Mouse (Mus musculus): ENCODE measurements around the gene Kin. TPM values are rescaled to one million over a fixed set of nuclear protein-coding genes. Genes with fewer than 3 reads are reported as not detected.
A peak's percentile ranks its signal among the peaks of the same experiment; 100 is the strongest.

The Kin gene
- polyA plus RNA-seq, 1 experiment, result 5.0 TPM

- DNase-seq (ENCODE audit: low read depth), result no peak
Measured at GRCm38 (mm10) chr2:10108535-10109189, 28.3 kb downstream of the Kin start.

- DNase-seq (ENCODE audit: low read depth), result no peak
Measured at GRCm38 (mm10) chr2:10118751-10119150, 38.4 kb downstream of the Kin start.

- DNase-seq (ENCODE audit: low read depth), result no peak
Measured at GRCm38 (mm10) chr2:10119276-10119675, 38.9 kb downstream of the Kin start.

DNA sequence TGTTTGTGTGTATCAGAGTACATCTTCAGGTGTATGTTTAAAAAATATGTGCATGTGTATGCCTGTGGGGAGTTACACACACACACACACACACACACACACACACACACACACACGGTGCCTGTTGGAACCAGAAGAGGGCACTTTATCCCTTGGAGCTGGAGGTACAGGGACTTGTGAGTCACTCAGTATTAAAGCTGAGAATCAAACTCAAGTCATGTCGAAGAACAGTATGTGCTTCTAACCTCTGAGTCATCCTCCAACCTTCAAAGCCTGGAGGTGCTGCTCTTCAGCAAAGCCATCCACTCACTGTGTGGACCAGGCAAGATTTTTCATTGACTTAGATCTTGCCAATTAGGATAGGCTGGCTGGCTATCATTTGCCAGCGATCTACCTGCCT is 41.4 kb downstream of the Kin start:
- DNase-seq (ENCODE audit: low read depth), result no peak

DNA sequence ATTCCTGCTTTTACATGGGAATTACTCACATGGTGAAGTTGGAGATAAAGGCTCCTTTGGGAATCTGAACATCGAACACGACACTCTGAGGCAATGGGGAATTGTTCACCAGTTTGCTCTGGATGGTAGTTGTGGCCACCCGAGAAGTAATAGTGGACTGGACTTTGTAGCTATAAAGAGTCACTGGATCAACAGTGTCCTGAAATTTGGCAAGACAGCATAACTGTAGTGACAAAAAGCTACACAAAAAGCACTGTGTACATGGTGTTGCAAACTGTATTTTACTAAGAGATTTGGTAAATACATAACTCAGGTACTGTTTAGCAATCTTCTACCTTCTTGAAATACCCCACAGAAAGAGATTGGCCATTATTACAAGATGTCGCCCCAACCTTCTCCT is 45.7 kb downstream of the Kin start:
- no peak for DNase-seq (ENCODE audit: low read depth)

DNA sequence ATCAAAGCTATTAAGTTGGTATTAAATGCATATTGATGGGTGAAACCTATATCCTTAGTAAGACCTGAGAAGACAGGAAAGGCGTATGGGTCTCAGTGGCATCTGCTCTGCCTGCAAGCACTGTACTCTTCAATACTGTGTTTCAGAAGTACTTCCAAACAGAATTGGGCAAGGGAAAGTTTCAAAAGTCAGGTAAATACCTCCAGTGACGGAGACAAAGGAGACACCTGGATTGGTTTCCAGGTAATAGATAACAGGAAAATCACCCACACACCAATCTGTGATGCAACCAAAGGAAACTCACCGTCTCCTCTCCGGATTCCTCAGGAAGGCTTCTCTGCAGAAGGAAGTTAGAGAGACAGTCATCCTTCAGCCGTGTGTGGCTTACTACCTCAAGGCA is 47.1 kb downstream of the Kin start:
- peak; percentile 41 for DNase-seq (ENCODE audit: low read depth)

DNA sequence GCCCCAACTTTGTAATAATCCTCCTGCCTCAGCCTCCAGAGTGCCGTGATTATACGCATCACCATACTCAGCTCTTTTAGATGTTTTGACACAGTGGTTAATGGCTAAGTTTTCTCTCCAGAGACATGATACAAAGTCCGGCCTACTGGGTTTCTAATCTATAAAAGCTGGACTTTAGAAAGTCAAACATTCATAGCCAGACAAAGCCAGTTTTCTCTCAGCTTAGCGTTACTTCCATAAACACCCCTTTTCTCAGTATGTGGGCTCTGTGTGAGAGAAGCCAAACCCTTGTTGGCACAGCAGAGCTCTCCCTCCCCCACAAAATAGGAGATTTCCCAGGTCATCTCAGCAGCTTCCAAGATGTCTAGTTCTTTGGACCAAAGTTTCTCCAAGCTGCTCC is 48.2 kb downstream of the Kin start:
- no peak for DNase-seq (ENCODE audit: low read depth)

DNA sequence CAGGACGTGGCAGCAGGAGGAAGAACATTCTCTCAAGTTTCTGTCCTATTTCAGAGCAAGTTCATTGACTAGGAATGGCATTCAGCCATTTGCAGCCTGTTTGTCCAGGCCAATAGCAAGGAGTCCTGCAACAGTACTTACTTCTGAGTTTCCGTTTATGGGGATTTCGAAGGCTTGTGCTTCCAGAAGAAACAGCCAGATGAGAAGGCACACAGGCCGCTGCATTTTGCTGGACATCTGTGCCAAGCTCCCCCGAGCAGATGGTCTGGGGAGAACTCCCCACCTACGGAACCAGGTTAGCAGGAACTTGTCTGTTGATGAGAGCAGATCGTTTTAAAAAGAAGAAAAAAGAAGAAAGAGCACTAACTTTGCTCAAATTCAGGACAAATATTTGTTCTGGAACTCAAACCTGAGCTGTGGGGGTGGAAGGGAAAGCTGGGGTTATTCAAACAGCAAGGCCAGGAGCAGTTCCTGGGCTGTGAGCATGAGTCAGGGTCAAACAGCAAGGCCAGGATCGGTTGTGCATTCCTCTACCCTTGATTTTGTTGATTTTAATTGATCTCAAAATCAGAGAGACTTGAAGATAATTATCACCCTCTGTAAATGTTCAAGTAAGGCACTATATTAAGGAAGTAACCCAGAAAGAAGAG is 50.1 kb downstream of the Kin start:
- no peak for DNase-seq (ENCODE audit: low read depth)

DNA sequence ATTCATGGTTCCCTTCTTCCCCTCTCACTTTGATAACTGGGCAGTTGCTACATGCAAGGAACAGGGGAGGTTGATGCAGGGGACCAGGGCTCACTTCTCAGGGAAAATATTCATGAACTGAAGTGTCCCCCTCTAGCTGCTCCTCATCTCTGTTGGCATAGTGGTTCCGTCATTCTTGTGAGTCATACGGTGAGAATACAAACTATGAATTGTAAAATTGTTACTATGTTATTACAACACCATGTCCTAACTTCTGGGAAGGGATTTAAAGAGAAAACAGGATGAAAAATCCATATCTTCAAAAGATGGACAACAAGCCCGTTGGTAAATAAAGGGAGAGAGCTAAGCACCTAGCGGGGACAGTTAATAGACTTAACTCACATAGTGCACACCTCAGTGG is 50.9 kb downstream of the Kin start, which contains the start of gene Itih2:
TSS of gene Itih2 (minus strand) at position 101 of the 400 bp plus-strand sequence.
- no peak for DNase-seq (ENCODE audit: low read depth)

DNA sequence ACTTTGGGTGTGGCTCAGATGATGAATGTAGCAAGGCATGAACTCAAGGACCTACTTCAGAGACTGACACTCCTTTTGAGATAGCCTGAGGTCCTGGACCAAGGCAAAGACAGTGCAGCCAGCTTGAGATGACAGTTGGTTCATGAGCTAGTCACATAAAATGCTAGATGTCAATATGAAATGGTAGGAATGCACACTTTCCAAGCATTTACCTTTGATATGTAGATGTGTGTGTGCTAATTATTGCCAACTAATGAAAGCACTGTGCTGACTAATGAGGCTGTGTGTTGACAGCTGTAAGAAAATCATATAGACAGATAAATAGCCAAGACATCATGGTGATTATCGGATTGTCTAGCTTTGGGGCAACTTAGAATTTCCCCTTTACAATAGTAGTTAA is 51.7 kb downstream of the Kin start:
- DNase-seq (ENCODE audit: low read depth), result no peak

DNA sequence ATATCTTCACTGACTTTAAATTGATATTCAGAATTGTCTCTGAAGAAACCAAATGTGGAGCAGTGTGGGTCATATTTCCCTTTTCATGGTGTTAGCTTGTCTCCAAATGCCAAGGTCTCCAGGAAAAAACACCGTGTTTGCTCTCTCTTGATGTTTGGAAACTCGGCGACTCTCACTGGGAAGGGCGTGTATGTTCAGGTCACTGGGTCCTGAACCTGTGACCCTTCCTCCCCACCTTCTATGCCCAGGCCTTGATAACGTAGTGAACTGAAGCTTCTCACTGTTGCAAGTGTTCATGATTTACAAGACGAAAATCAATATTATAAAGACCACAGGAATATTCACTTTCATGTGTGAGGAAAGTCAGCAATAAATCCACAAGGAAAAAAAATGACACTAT is 53.5 kb downstream of the Kin start:
- DNase-seq (ENCODE audit: low read depth), result no peak

DNA sequence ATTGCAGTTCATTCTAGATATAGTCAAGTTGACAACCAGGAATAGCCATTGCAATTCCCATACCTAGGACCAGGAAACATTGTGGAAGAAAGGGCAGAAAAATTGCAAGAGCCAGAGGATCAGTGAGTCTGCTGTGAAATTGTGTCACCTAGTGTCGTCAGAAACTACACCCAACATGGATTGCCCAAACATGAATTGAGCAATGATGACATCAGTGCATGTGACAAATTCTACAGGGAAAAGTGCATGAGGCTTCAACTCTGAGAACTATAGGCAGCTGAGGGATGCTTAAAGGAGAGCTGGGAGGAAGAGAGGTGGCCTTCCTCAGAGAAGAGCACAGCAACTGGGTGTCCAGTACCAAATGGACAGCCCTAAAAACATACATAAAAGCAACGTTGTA is 56.9 kb downstream of the Kin start:
- DNase-seq (ENCODE audit: low read depth), result peak; percentile 40

DNA sequence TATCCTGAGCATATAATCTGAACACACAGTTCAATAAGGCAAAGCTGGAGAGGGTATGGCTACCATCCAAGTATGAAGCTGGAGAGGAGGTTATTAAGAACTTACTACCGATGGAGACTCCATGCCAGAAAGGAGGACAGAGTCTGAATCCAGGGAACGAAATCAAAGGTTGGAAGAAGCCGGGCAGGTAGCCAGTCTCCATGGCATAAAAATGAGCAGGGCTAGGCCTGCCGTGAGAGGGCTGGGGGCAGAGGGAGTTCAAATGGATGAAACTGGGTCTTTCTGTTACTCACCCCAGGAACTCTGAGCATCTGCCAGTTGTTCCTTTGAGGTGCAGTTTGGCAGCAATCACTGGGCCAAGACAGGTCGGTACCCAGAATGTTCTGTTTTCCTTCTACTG is 60.1 kb downstream of the Kin start:
- no peak for DNase-seq (ENCODE audit: low read depth)

Other genes with a start within 250 kb of the Kin start
- gene 4930412O13Rik, start 199.3 kb upstream of the Kin start, polyA plus RNA-seq (2012; rRNA removed), result 3.6 and 4.0 TPM in 2 replicates
- gene 9230102O04Rik, start 191.1 kb upstream of the Kin start, polyA plus RNA-seq (2012; rRNA removed), result 4.4 and 5.7 TPM in 2 replicates
- 14.9 and 27.4 TPM in 2 replicates for gene Gata3, start 190.6 kb upstream of the Kin start, polyA plus RNA-seq (2012; rRNA removed)
- 7.7 and 8.8 TPM in 2 replicates for gene Taf3, start 32.0 kb upstream of the Kin start, polyA plus RNA-seq (2012; rRNA removed)
- 309 and 387 TPM in 2 replicates for gene Atp5c1, start 83 bp upstream of the Kin start, polyA plus RNA-seq (2012; rRNA removed)
- 3.3 and 5.5 TPM in 2 replicates for gene Itih2, start 50.8 kb downstream of the Kin start, polyA plus RNA-seq (2012; rRNA removed)
- gene Itih5, start 73.0 kb downstream of the Kin start, polyA plus RNA-seq (2012; rRNA removed), result 65.8 and 82.6 TPM in 2 replicates

Measured in gonadal fat pad, adult 2 months (tissue).